Mouse (Mus musculus) testis, adult 2 months (tissue): ENCODE data around the gene Cnpy2.

Experiments
- CTCF ChIP-seq: fragments of 200-500 bp; IDR thresholded peaks from 2 replicates; pipeline ENCODE4 v1.5.1; 2012; ENCODE audit warnings: low read depth, mild to moderate bottlenecking, inconsistent platforms, low read length, moderate library complexity; ENCODE audit not compliant: control insufficient read depth, insufficient read depth, insufficient replicate concordance
- POLR2A ChIP-seq: fragments of 200-500 bp; IDR thresholded peaks from 2 replicates; pipeline ENCODE4 v1.6.1; 2012; ENCODE audit warnings: low read depth, mild to moderate bottlenecking, inconsistent platforms, low read length, moderate library complexity; ENCODE audit not compliant: control insufficient read depth

GRCm38 (mm10) chr10:128344568-128345275 lies 22.5 kb downstream of the Cnpy2 start:
- no peak for TF ChIP-seq CTCF
- TF ChIP-seq POLR2A, result no peak
